Mouse (Mus musculus): ENCODE measurements around the gene Ndufa5. TPM values are rescaled to one million over a fixed set of nuclear protein-coding genes. Genes with fewer than 3 reads are reported as not detected.

Gene Ndufa5
- 100 to 1,000 TPM; 134 to 162 TPM for polyA plus RNA-seq (2017; shearing (Covaris generic))

GRCm38 (mm10) chr6:24527155-24528063 lies at the start of gene Ndufa5:
Gene Ndufa5, minus strand, starts transcription at chr6:24528013.

GRCm38 (mm10) chr6:24528064-24528243 lies 141 bp upstream of the Ndufa5 start, which contains the start of gene Asb15:
Gene Asb15, plus strand, starts transcription at chr6:24528144.

GRCm38 (mm10) chr6:24514552-24515284 lies 13.1 kb downstream of the Ndufa5 start, which contains the start of gene Iqub:
Gene Iqub, minus strand, starts transcription at chr6:24515067.

Other genes with a start within 250 kb of the Ndufa5 start
- under 1 TPM in 1 of 2 experiments, not detected in 1; 0.22 TPM for gene Iqub, start 12.9 kb downstream of the Ndufa5 start, polyA plus RNA-seq (2017; shearing (Covaris generic))
- under 1 TPM; 0.12 to 0.32 TPM for gene Asb15, start 131 bp upstream of the Ndufa5 start, polyA plus RNA-seq (2017; shearing (Covaris generic))
- gene Lmod2, start 69.7 kb upstream of the Ndufa5 start, polyA plus RNA-seq (2017; shearing (Covaris generic)) = under 1 TPM in 1 of 2 experiments, not detected in 1; 0.18 TPM
- gene Wasl, start 137.0 kb upstream of the Ndufa5 start, polyA plus RNA-seq (2017; shearing (Covaris generic)) = 10 to 100 TPM; 39.2 to 39.8 TPM
- gene Hyal6, start 205.2 kb upstream of the Ndufa5 start, polyA plus RNA-seq (2017; shearing (Covaris generic)) = 1 to 10 TPM in 1 of 2 experiments, under 1 TPM in 1; 0.06 to 1.6 TPM
- gene Hyal4, start 220.3 kb upstream of the Ndufa5 start, polyA plus RNA-seq (2017; shearing (Covaris generic)) = under 1 TPM in 1 of 2 experiments, not detected in 1; 0.11 TPM

Data from inflammation-experienced regulatory T-cells (primary cell).